In the genomic region with DNA sequence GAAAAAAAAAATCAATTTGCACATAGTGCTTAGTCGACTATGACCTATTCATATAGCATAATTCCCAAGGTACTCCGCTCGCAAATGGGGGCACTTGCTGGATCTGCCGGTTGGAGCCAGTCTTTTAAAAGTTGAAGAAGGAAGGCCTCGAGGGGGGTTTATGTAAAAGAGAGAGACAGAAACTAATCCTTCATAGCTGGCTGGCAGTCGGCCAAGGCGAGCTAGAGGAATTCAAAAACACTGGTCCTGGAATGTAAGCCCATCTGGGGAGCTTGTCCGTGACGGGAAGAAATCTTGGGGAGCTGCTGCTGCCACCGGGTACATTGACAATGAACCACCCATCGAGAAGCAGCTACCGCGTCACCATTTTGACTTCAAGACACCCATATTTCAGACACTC, we compare ENCODE assay signal across 7 mouse cellular contexts.
DNase-seq lines count a peak whose midpoint lies in the region; ATAC-seq and TF ChIP-seq lines count a peak whose summit lies in the region.

No protein-coding gene starts in this region.

- DNase-seq in adrenal gland, postnatal 36 days = peak; percentile 60 to 66
- DNase-seq in embryo, embryonic 10.5 days (ENCODE audit: low spot score) = peak; percentile 58
- DNase-seq in gastrocnemius, postnatal 36 days = peak; percentile 13 to 16
- peak; percentile 42 to 79 for DNase-seq in left cerebral cortex, postnatal 10 days (ENCODE audit: extremely low spot score in 1 of 2, low spot score in 2 of 2)
- peak; percentile 71 for DNase-seq in midbrain, postnatal 0 days (ENCODE audit: low spot score)
- no peak for DNase-seq in MN1 (ENCODE audit: low spot score)

- no peak overlapping the region for H3K4me3 ChIP-seq in intestine, embryonic 16.5 days (ENCODE audit: low read length)
- 0 out of 2 replicates have a peak overlapping the region, but pooled peaks have one; percentile 13 for H3K4me3 ChIP-seq in midbrain, postnatal 0 days (ENCODE audit: low read depth, low read length)

- peak overlapping the region; percentile 34; the same call in 1 of the 2 replicates for H3K27ac ChIP-seq in intestine, embryonic 16.5 days (ENCODE audit: low read length)
- no peak overlapping the region for H3K27ac ChIP-seq in midbrain, postnatal 0 days (ENCODE audit: low read depth, low read length)

- 32% methylated on average over 13 of the region's 13 CpGs for WGBS in intestine, embryonic 16.5 days
- 7% methylated on average over 13 of the region's 13 CpGs for WGBS in midbrain, postnatal 0 days

- H3K9me3 ChIP-seq in intestine, embryonic 16.5 days (ENCODE audit: control insufficient read depth, low read length) = peaks cover 8% of the 10 kb centered on the region
- 0 out of 2 replicates have a peak, but pooled peaks cover 4% of the 10 kb centered on the region for H3K9me3 ChIP-seq in midbrain, postnatal 0 days (ENCODE audit: low read length)

- intact Hi-C loops in gastrocnemius, postnatal 36 days (cut with DNase I) = no loop called here
- intact Hi-C loops in left cerebral cortex, postnatal 10 days (cut with DNase I) = no loop called here

- H3K4me1 ChIP-seq in intestine, embryonic 16.5 days (ENCODE audit: control insufficient read depth, insufficient read depth, low read length) = no peaks in the 10 kb centered on the region
- no peaks in the 10 kb centered on the region for H3K4me1 ChIP-seq in midbrain, postnatal 0 days (ENCODE audit: insufficient read depth, low read length)

- no peak overlapping the region for H3K9ac ChIP-seq in intestine, embryonic 16.5 days (ENCODE audit: low read depth, low read length)
- H3K9ac ChIP-seq in midbrain, postnatal 0 days (replicated peaks; ENCODE audit: low read length, poor library complexity, severe bottlenecking) = no peak overlapping the region

- no peak; the same call in 1 of the 2 replicates for ATAC-seq in intestine, embryonic 16.5 days
- ATAC-seq in midbrain, postnatal 0 days (ENCODE audit: low FRiP score) = peak; percentile 34; the same call in 1 of the 2 replicates

- no peaks in the 10 kb centered on the region for H3K27me3 ChIP-seq in intestine, embryonic 16.5 days (replicated peaks; ENCODE audit: control insufficient read depth, insufficient read depth, low read length)
- H3K27me3 ChIP-seq in midbrain, postnatal 0 days (ENCODE audit: insufficient read depth, low read length) = no peaks in the 10 kb centered on the region

- no peaks in the 10 kb centered on the region for H3K36me3 ChIP-seq in intestine, embryonic 16.5 days (ENCODE audit: control insufficient read depth, insufficient read depth, low read length)
- H3K36me3 ChIP-seq in midbrain, postnatal 0 days (ENCODE audit: insufficient read depth, low read length) = no peaks in the 10 kb centered on the region

- H3K4me2 ChIP-seq in intestine, embryonic 16.5 days (ENCODE audit: low read depth, low read length) = peak overlapping the region; percentile 18; the same call in 1 of the 2 replicates
- peak overlapping the region; percentile 41 for H3K4me2 ChIP-seq in midbrain, postnatal 0 days (ENCODE audit: low read depth, low read length, poor library complexity, severe bottlenecking)

- no peak for TF ChIP-seq CTCF in midbrain, postnatal 0 days (IDR thresholded peaks at IDR 0.05)
